Mouse (Mus musculus) megakaryocyte, embryonic 14.5 days (primary cell): Measurements from ENCODE around the gene Phgdh.

ENCODE experiments used
- FLI1 ChIP-seq: IDR thresholded peaks from 2 replicates; pipeline ENCODE4 v1.6.1; 2012; ENCODE audit warnings: low read length, inconsistent platforms, mixed read lengths
- GATA1 ChIP-seq: IDR thresholded peaks from 3 replicates; pipeline ENCODE4 v1.6.1; 2012; ENCODE audit warnings: mixed read lengths, low read length, inconsistent platforms, borderline replicate concordance

DNA sequence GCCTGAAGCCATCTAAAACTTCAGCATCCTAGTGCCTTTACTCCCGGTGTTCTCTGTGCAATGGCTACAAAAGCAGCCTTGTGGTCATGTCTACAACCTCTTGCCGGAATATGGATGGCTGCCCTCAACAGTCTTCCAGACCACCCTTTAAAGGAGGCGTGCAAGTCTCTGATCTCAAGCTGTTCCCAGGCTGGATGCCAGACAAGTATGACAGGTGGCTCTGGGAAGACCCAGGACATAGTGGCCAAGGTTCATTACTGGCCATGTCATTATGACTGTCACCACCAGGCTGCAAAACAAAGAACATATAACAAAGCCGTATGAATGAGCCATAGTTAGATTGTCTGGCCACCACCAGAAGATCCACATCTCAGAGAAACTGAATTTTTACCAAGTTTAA, 38.5 kb upstream of the Phgdh start:
- no peak for TF ChIP-seq GATA1
- no peak for TF ChIP-seq FLI1
